In the genomic region with DNA sequence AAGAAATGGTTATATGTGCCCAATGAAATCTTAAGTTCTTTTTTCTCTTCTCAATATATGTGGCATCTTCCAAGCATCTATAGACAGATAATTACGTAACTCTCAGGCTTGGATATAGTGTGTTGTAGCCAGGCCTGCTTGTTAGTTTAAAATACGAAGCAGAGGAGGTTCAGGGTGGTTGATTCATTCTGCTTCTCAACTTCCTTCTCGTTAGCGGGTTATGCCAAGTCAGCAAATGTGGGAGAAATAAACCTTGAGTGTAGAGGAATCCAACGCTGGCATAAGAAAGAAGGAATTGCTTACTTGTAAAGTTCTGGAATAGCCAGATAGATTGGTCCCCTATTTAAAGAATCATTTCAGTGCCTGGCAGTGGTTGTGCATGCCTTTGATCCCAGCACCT, we compare ENCODE assay signal across 26 mouse cellular contexts.
DNase-seq lines count a peak whose midpoint lies in the region; ATAC-seq lines count a peak whose summit lies in the region.
"Had no signal": no experiment of that assay in that cellular context is flagged by ENCODE, and none has a peak within 500 bp of the region (broad histone marks: within the 10 kb centered on the region; RNA-seq: fewer than 3 reads in every experiment).

No protein-coding gene starts in this region.

- H3K4me3 ChIP-seq in kidney, embryonic 16.5 days (ENCODE audit: low read length) = no peak overlapping the region
- H3K4me3 ChIP-seq: embryonic facial prominence, embryonic 10.5 days; embryonic facial prominence, embryonic 12.5 days; forebrain, embryonic 13.5 days; forebrain, embryonic 15.5 days had no signal

- no peaks in the 10 kb centered on the region for H3K27me3 ChIP-seq in kidney, embryonic 16.5 days (ENCODE audit: insufficient read depth, low read length)
- H3K27me3 ChIP-seq: embryonic facial prominence, embryonic 12.5 days; forebrain, embryonic 13.5 days; forebrain, embryonic 15.5 days had no signal

- ATAC-seq in frontal cortex, adult (ENCODE audit: low TSS enrichment) = peak; percentile 94
- ATAC-seq in inflammation-experienced regulatory T-cells, adult 6 months = no peak
- ATAC-seq in kidney, embryonic 16.5 days (ENCODE audit: low FRiP score, low TSS enrichment) = no peak
- ATAC-seq: activated CD4-positive, CD25-positive, alpha-beta regulatory T cell, adult 4 months; CD4-positive, CD25-positive, alpha-beta regulatory T cell, adult 4 months; forebrain, embryonic 13.5 days; forebrain, embryonic 15.5 days; forebrain, postnatal 0 days; Patski had no signal

- no peak overlapping the region for H3K4me2 ChIP-seq in kidney, embryonic 16.5 days (replicated peaks; ENCODE audit: low read depth, low read length)
- H3K4me2 ChIP-seq: embryonic facial prominence, embryonic 12.5 days; forebrain, embryonic 13.5 days; forebrain, embryonic 15.5 days had no signal

- H3K9ac ChIP-seq in kidney, embryonic 16.5 days (replicated peaks; ENCODE audit: low read length) = no peak overlapping the region
- H3K9ac ChIP-seq: embryonic facial prominence, embryonic 12.5 days; forebrain, embryonic 13.5 days; forebrain, embryonic 15.5 days; forebrain, postnatal 0 days had no signal

- 88% methylated on average over 5 of the region's 5 CpGs for WGBS in kidney, embryonic 16.5 days

- DNase-seq in frontal cortex, postnatal 14 days (ENCODE audit: low spot score in 2 of 2) = no peak
- peak; percentile 14 for DNase-seq in right cerebral cortex, adult 18-20 months
- DNase-seq in right cerebral cortex, postnatal 36 days (ENCODE audit: low spot score in 2 of 2) = no peak
- peak; percentile 61 for DNase-seq in brain, adult 2 months (ENCODE audit: low read depth, low spot score)
- DNase-seq: adrenal gland, adult 8-10 months; adrenal gland, postnatal 14 days; adrenal gland, postnatal 36 days; B cell, adult 2 months; cerebellum, adult 11 months; cerebellum, adult 18-20 months; cerebellum, adult 8-10 months; cerebellum, adult 9-11 months; cerebellum, postnatal 14 days; cerebellum, postnatal 36 days; forebrain, postnatal 0 days had no signal

- H3K27ac ChIP-seq in kidney, embryonic 16.5 days (ENCODE audit: low read length) = no peak overlapping the region
- H3K27ac ChIP-seq: embryonic facial prominence, embryonic 10.5 days; embryonic facial prominence, embryonic 12.5 days; forebrain, embryonic 13.5 days; forebrain, embryonic 15.5 days had no signal

- H3K4me1 ChIP-seq in kidney, embryonic 16.5 days (ENCODE audit: insufficient read depth, low read length) = no peaks in the 10 kb centered on the region
- H3K4me1 ChIP-seq: embryonic facial prominence, embryonic 10.5 days; embryonic facial prominence, embryonic 12.5 days; forebrain, embryonic 13.5 days; forebrain, embryonic 15.5 days had no signal

- peaks cover 2% of the 10 kb centered on the region; the same call in 1 of the 2 replicates for H3K9me3 ChIP-seq in kidney, embryonic 16.5 days (ENCODE audit: low read length)
- H3K9me3 ChIP-seq: embryonic facial prominence, embryonic 10.5 days; embryonic facial prominence, embryonic 12.5 days; forebrain, embryonic 13.5 days; forebrain, embryonic 15.5 days had no signal

- no peaks in the 10 kb centered on the region for H3K36me3 ChIP-seq in kidney, embryonic 16.5 days (ENCODE audit: insufficient read depth, low read length)
- H3K36me3 ChIP-seq: embryonic facial prominence, embryonic 10.5 days; embryonic facial prominence, embryonic 12.5 days; forebrain, embryonic 15.5 days; G1E had no signal

Comparison
In these comparisons a context has a peak if more than half of its experiments do, and no peak if none do; other contexts are left out.
1. DNase-seq: peak in right cerebral cortex, adult 18-20 months (single experiment) and brain, adult 2 months (single experiment); none in frontal cortex, postnatal 14 days (0 of 2) and right cerebral cortex, postnatal 36 days (0 of 2).